Mouse (Mus musculus): ENCODE data around the gene Csmd2. TPM values are rescaled to one million over a fixed set of nuclear protein-coding genes. Genes with fewer than 3 reads are reported as not detected.

Gene Csmd2
- polyA plus RNA-seq, 1 experiment from 2014 or later = 0.03 TPM

DNA sequence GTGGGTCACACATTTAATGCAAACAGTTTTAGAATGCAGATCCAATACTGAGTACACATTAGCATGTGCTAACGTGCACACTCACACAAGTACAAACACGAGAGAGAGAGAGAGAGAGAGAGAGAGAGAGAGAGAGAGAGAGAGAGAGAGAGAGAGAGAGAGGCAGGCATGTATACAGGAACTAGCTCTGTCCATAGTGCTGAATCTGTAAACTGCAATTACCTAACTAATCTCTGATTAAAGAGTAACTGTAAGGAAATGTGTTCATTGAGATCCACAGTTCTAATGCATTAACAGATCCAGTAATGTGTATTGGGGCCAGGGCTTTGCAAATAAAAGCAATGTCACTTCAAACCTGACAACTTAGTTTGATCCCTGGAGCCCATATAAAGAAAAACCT lies 257.5 kb downstream of the Csmd2 start:
- no peaks in the 10 kb centered on the region for H3K27me3 ChIP-seq
- no peaks in the 10 kb centered on the region for H3K4me1 ChIP-seq (replicated peaks)
- no peaks in the 10 kb centered on the region for H3K9me3 ChIP-seq (replicated peaks)
- H3K36me3 ChIP-seq (replicated peaks) = no peaks in the 10 kb centered on the region
- no peak overlapping the region for H3K4me3 ChIP-seq (replicated peaks)
- ATAC-seq (ENCODE audit: insufficient read depth) = no peak
- H3K4me2 ChIP-seq = no peak overlapping the region
- H3K27ac ChIP-seq (replicated peaks) = no peak overlapping the region
- H3K9ac ChIP-seq = no peak overlapping the region
- 14% methylated on average over 2 of the region's 2 CpGs for WGBS (ENCODE audit: insufficient replicate concordance)

DNA sequence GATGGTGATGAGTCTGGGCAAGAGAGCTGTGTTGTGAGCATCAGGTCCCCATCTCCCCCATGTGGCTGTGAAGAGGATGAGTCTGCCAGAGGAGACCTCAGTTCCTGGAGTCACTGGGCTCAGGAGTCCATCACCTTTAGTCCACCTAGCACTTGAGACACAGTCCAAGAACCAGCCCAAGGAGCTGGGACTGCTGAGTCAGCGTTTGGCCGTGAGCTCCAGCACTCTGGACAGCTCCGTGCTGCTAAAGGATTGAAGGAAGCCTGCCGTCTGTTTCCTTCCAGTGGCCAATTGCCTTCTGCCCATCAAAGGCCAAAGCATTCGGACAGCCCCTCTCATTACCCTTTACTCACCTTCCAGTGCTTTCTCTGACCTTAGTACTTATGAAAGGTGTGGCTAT lies 261.0 kb downstream of the Csmd2 start:
- no peak overlapping the region for H3K27ac ChIP-seq (replicated peaks)
- no peaks in the 10 kb centered on the region for H3K27me3 ChIP-seq
- H3K4me1 ChIP-seq (replicated peaks) = no peaks in the 10 kb centered on the region
- no peak for ATAC-seq (ENCODE audit: insufficient read depth)
- H3K36me3 ChIP-seq (replicated peaks) = no peaks in the 10 kb centered on the region
- no peak overlapping the region for H3K4me3 ChIP-seq (replicated peaks)
- no peak overlapping the region for H3K4me2 ChIP-seq
- H3K9ac ChIP-seq = no peak overlapping the region
- H3K9me3 ChIP-seq (replicated peaks) = no peaks in the 10 kb centered on the region
- 8% methylated on average over 5 of the region's 5 CpGs for WGBS (ENCODE audit: insufficient replicate concordance)

- H3K9ac ChIP-seq = no peak overlapping the region
- ATAC-seq (ENCODE audit: insufficient read depth) = no peak
- no peaks in the 10 kb centered on the region for H3K27me3 ChIP-seq
- H3K4me1 ChIP-seq (replicated peaks) = no peaks in the 10 kb centered on the region
- no peaks in the 10 kb centered on the region for H3K36me3 ChIP-seq (replicated peaks)
- H3K9me3 ChIP-seq (replicated peaks) = no peaks in the 10 kb centered on the region
- WGBS (ENCODE audit: insufficient replicate concordance) = 70% methylated on average over 5 of the region's 5 CpGs
- H3K4me3 ChIP-seq (replicated peaks) = no peak overlapping the region
- H3K4me2 ChIP-seq = no peak overlapping the region
- no peak overlapping the region for H3K27ac ChIP-seq (replicated peaks)
Measured at GRCm38 (mm10) chr4:128259211-128259610, 271.6 kb downstream of the Csmd2 start.

DNA sequence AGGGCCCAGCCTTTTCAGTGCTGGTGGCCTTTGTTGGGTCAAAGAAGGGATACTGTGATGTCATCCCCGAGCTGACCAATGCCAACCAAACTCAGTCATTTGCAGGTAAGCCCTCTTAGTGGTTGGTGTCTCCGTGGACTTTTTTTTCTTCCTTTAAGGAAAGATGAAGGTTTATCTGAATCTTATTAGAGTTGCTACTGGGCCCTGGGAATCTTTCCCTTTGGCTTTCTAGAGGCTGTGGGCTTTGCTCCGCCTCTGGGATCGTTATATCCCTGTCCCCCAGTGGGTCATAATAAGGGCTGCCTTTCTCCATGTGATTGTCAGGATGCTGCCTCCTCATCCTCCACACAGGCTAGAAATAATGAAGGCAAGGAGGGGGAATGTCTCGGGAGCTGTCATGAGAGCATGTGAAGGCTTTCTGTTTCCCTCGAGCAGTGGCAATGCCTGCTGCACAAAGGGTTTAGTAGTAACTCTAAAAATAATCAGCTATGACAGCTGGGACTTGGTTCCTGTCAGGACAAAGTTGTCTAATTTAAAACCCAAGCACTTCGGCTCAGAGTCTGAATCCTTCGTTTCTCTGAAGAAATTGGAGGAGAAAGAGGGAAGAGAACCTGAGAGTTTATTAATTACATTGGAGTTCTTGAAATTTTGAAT lies 273.4 kb downstream of the Csmd2 start, which contains the start of gene Hmgb4:
Hmgb4 (minus strand) TSS at position 51 of the 654 bp plus-strand sequence.
- Histone ChIP-seq H3K4me2 (no peak within 1 kb of the TSS), H3K4me3 (replicated peaks) (no peak within 1 kb of the TSS), H3K36me3 (replicated peaks) (no peaks in the 10 kb centered on the region), H3K9ac (no peak within 1 kb of the TSS), H3K27ac (replicated peaks) (no peak within 1 kb of the TSS), H3K27me3 (no peaks in the 10 kb centered on the region), H3K4me1 (replicated peaks) (no peaks in the 10 kb centered on the region), H3K9me3 (replicated peaks) (0 out of 2 replicates have a peak, but pooled peaks cover under 1% of the 10 kb centered on the region)
- ATAC-seq (ENCODE audit: insufficient read depth) = no peak
- 54% methylated on average over 8 of the region's 8 CpGs for WGBS (ENCODE audit: insufficient replicate concordance)

DNA sequence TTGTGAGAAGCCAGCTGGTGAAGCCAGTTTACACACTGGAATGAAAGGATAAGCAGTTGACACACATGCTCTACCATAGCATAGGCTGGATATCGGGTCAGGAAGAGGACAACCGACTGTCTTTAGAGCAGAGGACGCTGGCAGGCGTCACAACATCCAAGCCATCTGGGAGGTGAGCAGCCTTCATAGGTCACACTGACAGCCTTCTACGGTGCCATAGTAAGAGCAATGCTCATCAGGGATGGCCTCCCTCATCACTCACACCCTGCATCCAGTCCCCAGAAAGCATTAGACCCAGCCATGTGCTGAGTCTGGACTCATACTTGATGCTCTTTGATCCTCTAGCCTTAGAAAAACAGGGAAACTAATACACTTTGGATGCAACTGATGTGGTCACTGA lies 276.8 kb downstream of the Csmd2 start:
- ATAC-seq (ENCODE audit: insufficient read depth) = no peak
- Histone ChIP-seq H3K36me3 (replicated peaks) (no peaks in the 10 kb centered on the region), H3K4me1 (replicated peaks) (no peaks in the 10 kb centered on the region), H3K9ac (no peak overlapping the region), H3K4me3 (replicated peaks) (no peak overlapping the region), H3K9me3 (replicated peaks) (0 out of 2 replicates have a peak, but pooled peaks cover 3% of the 10 kb centered on the region), H3K27me3 (no peaks in the 10 kb centered on the region), H3K4me2 (no peak overlapping the region), H3K27ac (replicated peaks) (no peak overlapping the region)
- WGBS (ENCODE audit: insufficient replicate concordance) = 76% methylated on average over 5 of the region's 5 CpGs

DNA sequence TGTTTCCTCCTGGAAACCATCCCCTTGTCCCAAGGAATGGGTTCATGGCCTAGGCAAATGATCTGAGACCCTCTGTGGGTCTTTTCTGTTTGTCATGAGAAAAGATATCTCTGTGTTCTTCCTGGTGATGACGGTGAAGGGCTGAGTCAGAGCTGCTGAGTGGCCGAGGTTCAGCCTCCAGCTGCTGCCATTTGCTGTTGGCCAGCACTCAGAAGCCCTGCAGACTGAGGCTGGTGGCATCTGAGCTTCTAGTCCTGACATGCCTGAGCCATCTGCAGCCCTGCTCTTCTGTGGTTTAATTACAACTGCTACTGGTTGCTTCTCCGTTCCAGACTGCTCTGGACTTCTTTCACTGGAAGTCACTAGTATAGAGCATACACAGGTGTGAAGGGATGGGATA lies 277.7 kb downstream of the Csmd2 start:
- no peak for ATAC-seq (ENCODE audit: insufficient read depth)
- H3K9me3 ChIP-seq (replicated peaks) = peaks cover 3% of the 10 kb centered on the region; the same call in 1 of the 2 replicates
- no peak overlapping the region for H3K4me3 ChIP-seq (replicated peaks)
- H3K36me3 ChIP-seq (replicated peaks) = no peaks in the 10 kb centered on the region
- no peaks in the 10 kb centered on the region for H3K4me1 ChIP-seq (replicated peaks)
- H3K4me2 ChIP-seq = no peak overlapping the region
- WGBS (ENCODE audit: insufficient replicate concordance) = 61% methylated on average over 3 of the region's 3 CpGs
- no peak overlapping the region for H3K9ac ChIP-seq
- H3K27ac ChIP-seq (replicated peaks) = no peak overlapping the region
- H3K27me3 ChIP-seq = no peaks in the 10 kb centered on the region

DNA sequence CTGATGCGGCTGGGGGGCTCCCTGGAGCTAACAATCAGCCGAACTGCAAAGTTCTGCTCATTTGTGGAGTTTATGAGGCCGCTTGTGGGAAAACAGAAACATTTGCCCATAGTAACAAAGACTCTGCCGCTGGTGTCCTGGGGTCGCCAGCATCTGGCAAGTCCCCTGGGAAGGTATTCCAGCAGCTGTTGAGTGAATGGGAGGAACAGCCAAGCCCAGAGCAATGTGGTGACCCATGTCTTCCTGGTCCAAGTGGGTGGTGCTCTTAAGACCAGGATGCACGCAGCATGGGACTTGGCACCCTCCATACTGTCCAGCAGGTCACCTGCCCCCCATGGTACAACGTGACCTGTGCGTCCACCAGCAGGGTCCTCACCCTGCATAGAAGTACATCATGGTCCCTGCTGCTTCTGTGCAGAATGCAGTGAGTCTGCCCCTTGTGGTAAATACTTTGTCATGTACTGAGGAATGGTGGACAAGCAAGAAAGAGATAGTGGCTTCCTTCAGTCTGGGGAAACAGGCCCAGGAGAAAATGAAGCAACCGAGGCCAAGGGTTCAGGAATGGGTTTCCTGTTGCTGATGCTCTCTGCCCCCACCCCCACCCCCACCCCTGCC lies 281.7 kb downstream of the Csmd2 start:
- Histone ChIP-seq H3K27ac (replicated peaks) (no peak overlapping the region), H3K4me1 (replicated peaks) (no peaks in the 10 kb centered on the region), H3K9me3 (replicated peaks) (peaks cover 3% of the 10 kb centered on the region; the same call in 1 of the 2 replicates), H3K4me2 (no peak overlapping the region), H3K27me3 (no peaks in the 10 kb centered on the region), H3K9ac (no peak overlapping the region), H3K36me3 (replicated peaks) (no peaks in the 10 kb centered on the region), H3K4me3 (replicated peaks) (no peak overlapping the region)
- WGBS (ENCODE audit: insufficient replicate concordance) = 71% methylated on average over 9 of the region's 9 CpGs
- ATAC-seq (ENCODE audit: insufficient read depth) = no peak

DNA sequence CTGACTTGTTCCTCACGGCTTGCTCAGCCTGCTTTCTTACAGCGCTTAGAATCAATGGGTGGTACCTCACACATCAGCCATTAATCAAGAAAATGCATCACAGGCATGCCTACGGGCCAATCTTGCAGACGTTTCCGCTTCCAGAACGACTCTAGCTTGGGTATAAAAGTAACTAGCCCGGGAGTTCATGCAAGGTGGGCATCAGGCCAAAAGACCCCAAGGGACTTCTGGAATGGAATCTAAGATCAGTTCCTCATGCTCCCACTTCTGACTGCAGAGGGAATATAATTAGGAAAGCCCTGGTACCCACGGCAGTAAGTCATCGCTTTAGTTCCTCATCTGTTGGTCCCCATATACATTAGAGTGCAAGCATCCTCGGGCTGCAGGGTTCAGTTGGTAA lies 282.5 kb downstream of the Csmd2 start:
- Histone ChIP-seq H3K36me3 (replicated peaks) (no peaks in the 10 kb centered on the region), H3K4me2 (no peak overlapping the region), H3K9ac (no peak overlapping the region), H3K9me3 (replicated peaks) (peaks cover 3% of the 10 kb centered on the region; the same call in 1 of the 2 replicates), H3K4me1 (replicated peaks) (no peaks in the 10 kb centered on the region), H3K4me3 (replicated peaks) (no peak overlapping the region), H3K27me3 (no peaks in the 10 kb centered on the region), H3K27ac (replicated peaks) (no peak overlapping the region)
- WGBS (ENCODE audit: insufficient replicate concordance) = 62% methylated on average over 10 of the region's 10 CpGs
- ATAC-seq (ENCODE audit: insufficient read depth) = no peak

DNA sequence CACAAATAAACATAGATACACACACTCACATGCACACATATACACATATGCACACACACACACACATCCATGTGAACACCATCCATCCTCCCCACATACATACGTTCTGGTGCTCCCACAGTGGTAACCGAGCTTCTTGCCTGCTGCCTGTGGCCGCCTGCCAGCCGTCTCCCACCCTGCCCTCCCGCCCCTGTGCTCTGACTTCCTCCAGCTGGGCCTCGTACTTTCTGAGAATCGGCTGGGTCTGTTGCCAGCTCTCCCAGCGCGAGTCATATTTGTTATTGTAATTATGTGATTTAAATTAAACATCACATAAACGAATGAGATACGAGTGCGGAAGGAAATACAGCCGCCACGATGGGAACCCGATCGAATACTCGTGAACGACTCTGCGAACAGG lies 283.3 kb downstream of the Csmd2 start:
- H3K27me3 ChIP-seq = no peaks in the 10 kb centered on the region
- H3K9me3 ChIP-seq (replicated peaks) = peaks cover 3% of the 10 kb centered on the region; the same call in 1 of the 2 replicates
- no peaks in the 10 kb centered on the region for H3K4me1 ChIP-seq (replicated peaks)
- H3K4me2 ChIP-seq = no peak overlapping the region
- no peak for ATAC-seq (ENCODE audit: insufficient read depth)
- no peaks in the 10 kb centered on the region for H3K36me3 ChIP-seq (replicated peaks)
- no peak overlapping the region for H3K9ac ChIP-seq
- no peak overlapping the region for H3K27ac ChIP-seq (replicated peaks)
- no peak overlapping the region for H3K4me3 ChIP-seq (replicated peaks)
- WGBS (ENCODE audit: insufficient replicate concordance) = 75% methylated on average over 19 of the region's 19 CpGs

- 44% methylated on average over 6 of the region's 6 CpGs for WGBS (ENCODE audit: insufficient replicate concordance)
- no peak for ATAC-seq (ENCODE audit: insufficient read depth)
- Histone ChIP-seq H3K9ac (no peak overlapping the region), H3K27me3 (no peaks in the 10 kb centered on the region), H3K4me3 (replicated peaks) (no peak overlapping the region), H3K36me3 (replicated peaks) (no peaks in the 10 kb centered on the region), H3K27ac (replicated peaks) (no peak overlapping the region), H3K4me1 (replicated peaks) (no peaks in the 10 kb centered on the region), H3K9me3 (replicated peaks) (no peaks in the 10 kb centered on the region; the same call in 1 of the 2 replicates), H3K4me2 (no peak overlapping the region)
Measured at GRCm38 (mm10) chr4:128272501-128272900, 284.8 kb downstream of the Csmd2 start.

- H3K4me1 ChIP-seq (replicated peaks) = no peaks in the 10 kb centered on the region
- no peak overlapping the region for H3K27ac ChIP-seq (replicated peaks)
- H3K9me3 ChIP-seq (replicated peaks) = no peaks in the 10 kb centered on the region; the same call in 1 of the 2 replicates
- H3K4me2 ChIP-seq = no peak overlapping the region
- no peaks in the 10 kb centered on the region for H3K36me3 ChIP-seq (replicated peaks)
- H3K9ac ChIP-seq = no peak overlapping the region
- no peaks in the 10 kb centered on the region for H3K27me3 ChIP-seq
- 62% methylated on average over 11 of the region's 11 CpGs for WGBS (ENCODE audit: insufficient replicate concordance)
- ATAC-seq (ENCODE audit: insufficient read depth) = no peak
- H3K4me3 ChIP-seq (replicated peaks) = no peak overlapping the region
Measured at GRCm38 (mm10) chr4:128273146-128273545, 285.5 kb downstream of the Csmd2 start.

Data from liver, embryonic 15.5 days (tissue).